ENCODE assay signal across 24 mouse cellular contexts in the genomic region with DNA sequence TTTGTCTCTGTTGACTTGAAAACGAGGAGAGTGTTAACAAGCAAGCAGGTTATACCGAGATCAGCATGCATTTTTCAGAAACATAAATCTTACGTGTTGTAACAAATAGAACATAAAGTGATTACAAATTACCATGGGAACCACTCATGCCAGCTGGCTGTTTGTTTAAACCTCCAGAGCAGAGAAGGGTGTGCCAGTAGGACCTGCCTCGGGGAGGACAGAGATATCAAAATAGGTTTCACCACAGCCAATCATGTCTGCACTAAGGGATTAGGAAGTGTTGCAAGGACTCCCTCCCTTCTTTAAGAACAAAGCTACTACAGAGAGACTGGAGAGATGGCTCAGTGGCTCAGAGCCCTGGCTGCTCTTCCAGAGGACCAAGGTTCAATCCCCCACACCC. TPM values are rescaled to one million over a fixed set of nuclear protein-coding genes. Genes with fewer than 3 reads are reported as not detected.
A peak's percentile ranks its signal among the peaks of the same experiment; 100 is the strongest.
DNase-seq lines count a peak whose midpoint lies in the region; ATAC-seq and TF ChIP-seq lines count a peak whose summit lies in the region.
"Had no signal": no experiment of that assay in that cellular context is flagged by ENCODE, and none has a peak within 500 bp of the region (broad histone marks: within the 10 kb centered on the region; RNA-seq: fewer than 3 reads in every experiment).

No protein-coding gene starts in this region.

- DNase-seq in layer of hippocampus, adult 2 months (ENCODE audit: low spot score in 2 of 2): peak; percentile 41 to 51
- DNase-seq in layer of hippocampus, postnatal 10 days (ENCODE audit: low spot score in 2 of 2): no peak
- DNase-seq in lung, postnatal 14 days: peak; percentile 12
- DNase-seq in lung, adult 2 months: no peak
- DNase-seq in ovary, postnatal 14 days (ENCODE audit: low spot score): no peak
- DNase-seq in kidney, postnatal 25 days: no peak
- DNase-seq: cerebellum, adult 18-20 months; gastrocnemius, postnatal 25 days; heart, postnatal 14 days; midbrain, embryonic 14.5 days; retina, postnatal 1 day had no signal

- peak; percentile 72 for ATAC-seq in megakaryocyte, adult 5-6 weeks (ENCODE audit: poor library complexity, severe bottlenecking)
- ATAC-seq: intestine, postnatal 0 days had no signal

- no peak for TF ChIP-seq POLR2A in lung, adult 2 months (IDR thresholded peaks at IDR 0.05; ENCODE audit: borderline replicate concordance, extremely low read depth, low read depth, low read length)
- no peak for TF ChIP-seq POLR2A in bone marrow, adult 2 months (IDR thresholded peaks at IDR 0.05; ENCODE audit: borderline replicate concordance, control insufficient read depth, low read depth, low read length)

- 14% methylated on average over 4 of the region's 4 CpGs for WGBS in lung, adult 2 months
- WGBS in bone marrow, adult 2 months: 11% methylated on average over 4 of the region's 4 CpGs

- TF ChIP-seq CTCF in layer of hippocampus, adult 2 months (conservative IDR thresholded peaks at IDR 0.05): no peak
- TF ChIP-seq CTCF in lung, adult 2 months (IDR thresholded peaks at IDR 0.05; ENCODE audit: insufficient read depth, low read length): no peak
- TF ChIP-seq CTCF in bone marrow, adult 2 months (IDR thresholded peaks at IDR 0.05; ENCODE audit: control insufficient read depth, insufficient read depth, low read length): no peak

- no peaks in the 10 kb centered on the region; the same call in 1 of the 2 replicates for H3K4me1 ChIP-seq in lung, adult 2 months (ENCODE audit: control insufficient read depth, insufficient read depth, low read length)
- H3K4me1 ChIP-seq in bone marrow, adult 2 months (ENCODE audit: control insufficient read depth, insufficient read depth, low read length): peaks cover 7% of the 10 kb centered on the region
- H3K4me1 ChIP-seq: embryonic facial prominence, embryonic 12.5 days; hindbrain, embryonic 15.5 days; neural tube, embryonic 15.5 days had no signal

- H3K27ac ChIP-seq in layer of hippocampus, adult 2 months: peak overlapping the region; percentile 23; the same call in 1 of the 2 replicates
- peak overlapping the region; percentile 80; the same call in 1 of the 2 replicates for H3K27ac ChIP-seq in bone marrow, adult 2 months (ENCODE audit: control insufficient read depth, insufficient read depth, low read depth, low read length, poor library complexity)
- H3K27ac ChIP-seq: embryonic facial prominence, embryonic 12.5 days; hindbrain, embryonic 15.5 days; kidney, postnatal 0 days; neural tube, embryonic 15.5 days had no signal

- H3K4me3 ChIP-seq in layer of hippocampus, adult 2 months: no peak overlapping the region
- no peak overlapping the region for H3K4me3 ChIP-seq in lung, adult 2 months (replicated peaks; ENCODE audit: extremely low read depth, low read depth, low read length)
- no peak overlapping the region for H3K4me3 ChIP-seq in bone marrow, adult 2 months (replicated peaks; ENCODE audit: control insufficient read depth, low read depth, low read length)
- H3K4me3 ChIP-seq: embryonic facial prominence, embryonic 12.5 days; hindbrain, embryonic 15.5 days; myocyte; neural tube, embryonic 15.5 days had no signal

RNA-seq across cellular contexts. Expression of a gene that starts 15.7 kb away (rescaled TPM):
- total RNA-seq in layer of hippocampus, adult 2 months (2021): 1 to 10 TPM in 1 of 2 experiments, not detected in 1; 1.8 TPM
- 1 to 10 TPM; 1.0 to 1.4 TPM for total RNA-seq in layer of hippocampus, postnatal 10 days (2021)
- 64.8 and 662 TPM in 2 replicates for polyA plus RNA-seq in lung, adult 2 months (2012; rRNA removed)
- polyA plus RNA-seq in bone marrow, adult 2 months (2011; ENCODE audit: insufficient read depth, insufficient read length, low replicate concordance, missing spikeins): 48.8 and 108 TPM in 2 replicates
- total RNA-seq in megakaryocyte, adult 5-6 weeks (2015): 454 and 463 TPM in 2 replicates
- 81.4 and 109 TPM in 2 replicates for total RNA-seq in megakaryocyte, adult 5-6 weeks (2017)
- total RNA-seq: gastrocnemius, postnatal 25 days had no signal
- polyA plus RNA-seq: midbrain, embryonic 14.5 days had no signal

RNA-seq across cellular contexts. Expression of a gene that starts 29.8 kb away (rescaled TPM):
- under 1 TPM; 0.07 to 0.46 TPM for total RNA-seq in layer of hippocampus, adult 2 months (2021)
- total RNA-seq in layer of hippocampus, postnatal 10 days (2021): under 1 TPM; 0.38 to 0.48 TPM
- 86.8 and 101 TPM in 2 replicates for polyA plus RNA-seq in lung, adult 2 months (2012; rRNA removed)
- polyA plus RNA-seq in bone marrow, adult 2 months (2011; ENCODE audit: insufficient read depth, insufficient read length, low replicate concordance, missing spikeins): not detected in 2 replicates
- not detected in 2 replicates for total RNA-seq in megakaryocyte, adult 5-6 weeks (2015)
- total RNA-seq in megakaryocyte, adult 5-6 weeks (2017): not detected in 2 replicates
- total RNA-seq: gastrocnemius, postnatal 25 days; heart, postnatal 14 days had no signal
- polyA plus RNA-seq: kidney, postnatal 0 days; liver, adult 2 months; midbrain, embryonic 14.5 days; thymus, postnatal 0 days had no signal

RNA-seq across cellular contexts. Expression of a gene that starts 31.8 kb away (rescaled TPM):
- total RNA-seq in layer of hippocampus, adult 2 months (2021): 10 to 100 TPM; 10.3 to 11.2 TPM
- total RNA-seq in layer of hippocampus, postnatal 10 days (2021): 10 to 100 TPM; 20.4 to 25.9 TPM
- 78.0 and 80.1 TPM in 2 replicates for polyA plus RNA-seq in lung, adult 2 months (2012; rRNA removed)
- polyA plus RNA-seq in bone marrow, adult 2 months (2011; ENCODE audit: insufficient read depth, insufficient read length, low replicate concordance, missing spikeins): 0.86 and 1.2 TPM in 2 replicates
- not detected in 2 replicates for total RNA-seq in megakaryocyte, adult 5-6 weeks (2015)
- total RNA-seq in megakaryocyte, adult 5-6 weeks (2017): not detected in 2 replicates
- polyA plus RNA-seq: midbrain, embryonic 14.5 days had no signal

RNA-seq across cellular contexts. Expression of a gene that starts 40.6 kb away (rescaled TPM):
- not detected for total RNA-seq in layer of hippocampus, adult 2 months (2021)
- not detected for total RNA-seq in layer of hippocampus, postnatal 10 days (2021)
- polyA plus RNA-seq in lung, adult 2 months (2012; rRNA removed): not detected in 2 replicates
- not detected in 2 replicates for polyA plus RNA-seq in bone marrow, adult 2 months (2011; ENCODE audit: insufficient read depth, insufficient read length, low replicate concordance, missing spikeins)
- not detected in 2 replicates for total RNA-seq in megakaryocyte, adult 5-6 weeks (2015)
- not detected in 2 replicates for total RNA-seq in megakaryocyte, adult 5-6 weeks (2017)
- total RNA-seq: gastrocnemius, postnatal 25 days; heart, postnatal 14 days; layer of hippocampus, postnatal 14 days; left cerebral cortex, postnatal 36 days; liver, adult 2 months had no signal
- polyA plus RNA-seq: embryonic facial prominence, embryonic 12.5 days; heart, embryonic 11.5 days; hindbrain, embryonic 15.5 days; intestine, postnatal 0 days; kidney, postnatal 0 days; liver, adult 2 months; midbrain, embryonic 14.5 days; myocyte; neural tube, embryonic 15.5 days; thymus, postnatal 0 days had no signal

RNA-seq across cellular contexts. Expression of a gene that starts 56.6 kb away (rescaled TPM):
- not detected for total RNA-seq in layer of hippocampus, adult 2 months (2021)
- total RNA-seq in layer of hippocampus, postnatal 10 days (2021): not detected
- not detected in 2 replicates for polyA plus RNA-seq in lung, adult 2 months (2012; rRNA removed)
- polyA plus RNA-seq in bone marrow, adult 2 months (2011; ENCODE audit: insufficient read depth, insufficient read length, low replicate concordance, missing spikeins): not detected in 2 replicates
- not detected in 2 replicates for total RNA-seq in megakaryocyte, adult 5-6 weeks (2015)
- total RNA-seq in megakaryocyte, adult 5-6 weeks (2017): not detected in 2 replicates
- total RNA-seq: gastrocnemius, postnatal 25 days; heart, postnatal 14 days; layer of hippocampus, postnatal 14 days; left cerebral cortex, postnatal 36 days; liver, adult 2 months had no signal
- polyA plus RNA-seq: embryonic facial prominence, embryonic 12.5 days; heart, embryonic 11.5 days; hindbrain, embryonic 15.5 days; intestine, postnatal 0 days; kidney, postnatal 0 days; liver, adult 2 months; midbrain, embryonic 14.5 days; myocyte; neural tube, embryonic 15.5 days; thymus, postnatal 0 days had no signal

Comparison
In these comparisons a context has a peak if more than half of its experiments do, and no peak if none do; other contexts are left out.
1. DNase-seq: peak in layer of hippocampus, adult 2 months (2 of 2) and lung, postnatal 14 days (single experiment); none in layer of hippocampus, postnatal 10 days (0 of 2), lung, adult 2 months (single experiment), ovary, postnatal 14 days (single experiment) and kidney, postnatal 25 days (0 of 2).
2. RNA of a gene that starts 15.7 kb away (total RNA-seq): 81.4 to 463 TPM in megakaryocyte, adult 5-6 weeks; 1.8 TPM in layer of hippocampus, adult 2 months and 1.0 to 1.4 TPM in layer of hippocampus, postnatal 10 days; every median in the first group is over 10 times any median in the second.
3. RNA of a gene that starts 31.8 kb away (total RNA-seq): 20.4 to 25.9 TPM in layer of hippocampus, postnatal 10 days and 10.3 to 11.2 TPM in layer of hippocampus, adult 2 months; not detected in megakaryocyte, adult 5-6 weeks; every median in the first group is over 10 times any median in the second.